Mouse (Mus musculus): ENCODE results near the gene Rufy4. TPM values are rescaled to one million over a fixed set of nuclear protein-coding genes. Genes with fewer than 3 reads are reported as not detected.

Gene Rufy4
- polyA plus RNA-seq, 1 experiment from 2014 or later: not detected

GRCm38 (mm10) chr1:74106214-74106613, 19.1 kb upstream of the Rufy4 start:
- Histone ChIP-seq H3K36me3 (replicated peaks) (no peaks in the 10 kb centered on the region), H3K4me3 (replicated peaks) (no peak overlapping the region), H3K9ac (no peak overlapping the region), H3K27ac (replicated peaks) (no peak overlapping the region), H3K27me3 (peaks cover 26% of the 10 kb centered on the region), H3K4me1 (replicated peaks) (no peaks in the 10 kb centered on the region), H3K9me3 (replicated peaks) (no peaks in the 10 kb centered on the region), H3K4me2 (no peak overlapping the region)
- WGBS (ENCODE audit: insufficient replicate concordance): 51% methylated on average over 6 of the region's 6 CpGs
- ATAC-seq (ENCODE audit: insufficient read depth): no peak

- Histone ChIP-seq H3K27ac (replicated peaks) (no peak overlapping the region), H3K4me1 (replicated peaks) (no peaks in the 10 kb centered on the region), H3K36me3 (replicated peaks) (no peaks in the 10 kb centered on the region), H3K9me3 (replicated peaks) (no peaks in the 10 kb centered on the region), H3K4me2 (no peak overlapping the region), H3K27me3 (peaks cover 10% of the 10 kb centered on the region; the same call in 1 of the 2 replicates), H3K9ac (no peak overlapping the region), H3K4me3 (replicated peaks) (no peak overlapping the region)
- no peak for ATAC-seq (ENCODE audit: insufficient read depth)
- 49% methylated on average over 4 of the region's 5 CpGs for WGBS (ENCODE audit: insufficient replicate concordance)
Measured at GRCm38 (mm10) chr1:74107931-74108618, 17.3 kb upstream of the Rufy4 start.

- H3K9me3 ChIP-seq (replicated peaks): no peaks in the 10 kb centered on the region
Measured at GRCm38 (mm10) chr1:74109670-74110069, 15.7 kb upstream of the Rufy4 start.

GRCm38 (mm10) chr1:74110932-74111695, 14.2 kb upstream of the Rufy4 start:
- WGBS (ENCODE audit: insufficient replicate concordance): 43% methylated on average over 8 of the region's 8 CpGs
- H3K27ac ChIP-seq (replicated peaks): no peak overlapping the region
- peaks cover 3% of the 10 kb centered on the region; the same call in 1 of the 2 replicates for H3K27me3 ChIP-seq
- no peaks in the 10 kb centered on the region for H3K4me1 ChIP-seq (replicated peaks)
- H3K36me3 ChIP-seq (replicated peaks): no peaks in the 10 kb centered on the region
- no peak overlapping the region for H3K4me2 ChIP-seq
- no peak for ATAC-seq (ENCODE audit: insufficient read depth)
- no peak overlapping the region for H3K4me3 ChIP-seq (replicated peaks)
- no peak overlapping the region for H3K9ac ChIP-seq
- no peaks in the 10 kb centered on the region for H3K9me3 ChIP-seq (replicated peaks)

More at GRCm38 (mm10) chr1:74109670-74110069, 15.7 kb upstream of the Rufy4 start:
- WGBS (ENCODE audit: insufficient replicate concordance): 39% methylated on average over 2 of the region's 2 CpGs
- no peak overlapping the region for H3K27ac ChIP-seq (replicated peaks)
- peaks cover 3% of the 10 kb centered on the region; the same call in 1 of the 2 replicates for H3K27me3 ChIP-seq
- H3K4me1 ChIP-seq (replicated peaks): no peaks in the 10 kb centered on the region
- no peak overlapping the region for H3K4me2 ChIP-seq
- no peak overlapping the region for H3K4me3 ChIP-seq (replicated peaks)
- ATAC-seq (ENCODE audit: insufficient read depth): no peak
- H3K36me3 ChIP-seq (replicated peaks): no peaks in the 10 kb centered on the region
- no peak overlapping the region for H3K9ac ChIP-seq

DNA sequence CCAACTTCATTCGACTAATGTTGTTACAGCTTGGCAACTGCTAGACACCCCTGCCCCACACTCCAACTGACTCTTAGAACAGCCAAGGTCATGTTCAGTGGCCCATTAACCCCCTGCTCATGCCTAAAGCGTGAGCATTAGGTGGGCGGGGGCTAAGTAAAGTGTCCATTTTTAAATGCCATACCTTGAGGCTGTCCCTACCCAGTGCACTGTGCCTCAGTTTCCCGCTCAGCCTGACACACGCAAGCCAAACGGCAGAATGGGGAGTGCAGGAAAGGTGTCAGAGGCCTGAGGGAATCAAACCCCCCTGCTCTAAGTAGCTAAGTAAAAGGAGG, 13.7 kb upstream of the Rufy4 start:
- Histone ChIP-seq H3K4me1 (replicated peaks) (no peaks in the 10 kb centered on the region), H3K4me3 (replicated peaks) (no peak overlapping the region), H3K27me3 (peaks cover 3% of the 10 kb centered on the region; the same call in 1 of the 2 replicates), H3K36me3 (replicated peaks) (no peaks in the 10 kb centered on the region), H3K9ac (no peak overlapping the region), H3K4me2 (no peak overlapping the region), H3K9me3 (replicated peaks) (no peaks in the 10 kb centered on the region), H3K27ac (replicated peaks) (no peak overlapping the region)
- no peak for ATAC-seq (ENCODE audit: insufficient read depth)
- 50% methylated on average over 6 of the region's 6 CpGs for WGBS (ENCODE audit: insufficient replicate concordance)

DNA sequence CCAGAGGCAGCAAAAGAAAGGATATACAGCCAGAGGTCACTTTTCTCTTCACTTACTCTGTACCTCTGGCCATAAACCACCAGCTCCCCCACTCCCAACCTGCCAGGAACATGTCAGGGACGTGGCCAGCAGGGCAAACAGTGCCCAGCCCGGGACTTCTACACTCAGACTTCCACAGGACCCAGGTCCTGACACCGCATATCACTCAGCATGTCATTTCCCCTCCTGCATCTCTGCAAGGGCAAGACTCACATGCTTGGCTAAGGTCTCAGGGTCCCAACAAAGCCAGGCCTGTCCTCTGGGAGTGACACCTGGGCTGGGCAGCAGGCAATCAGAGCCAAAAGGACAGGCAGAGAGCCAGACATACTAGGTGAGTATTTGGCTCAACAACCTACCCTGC, 12.3 kb upstream of the Rufy4 start:
- ATAC-seq (ENCODE audit: insufficient read depth): no peak

GRCm38 (mm10) chr1:74117876-74118275, 7.5 kb upstream of the Rufy4 start:
- 63% methylated on average over 6 of the region's 6 CpGs for WGBS (ENCODE audit: insufficient replicate concordance)
- Histone ChIP-seq H3K27ac (replicated peaks) (no peak overlapping the region), H3K9ac (no peak overlapping the region), H3K9me3 (replicated peaks) (no peaks in the 10 kb centered on the region), H3K27me3 (peaks cover 34% of the 10 kb centered on the region), H3K4me2 (no peak overlapping the region), H3K36me3 (replicated peaks) (no peaks in the 10 kb centered on the region), H3K4me3 (replicated peaks) (no peak overlapping the region), H3K4me1 (replicated peaks) (no peaks in the 10 kb centered on the region)
- ATAC-seq (ENCODE audit: insufficient read depth): no peak

More for the DNA sequence above, 12.3 kb upstream of the Rufy4 start:
- Histone ChIP-seq H3K9ac (no peak overlapping the region), H3K4me1 (replicated peaks) (no peaks in the 10 kb centered on the region), H3K4me3 (replicated peaks) (no peak overlapping the region), H3K27me3 (peaks cover 5% of the 10 kb centered on the region; the same call in 1 of the 2 replicates), H3K36me3 (replicated peaks) (no peaks in the 10 kb centered on the region), H3K4me2 (no peak overlapping the region), H3K27ac (replicated peaks) (no peak overlapping the region), H3K9me3 (replicated peaks) (no peaks in the 10 kb centered on the region)
- 57% methylated on average over 3 of the region's 3 CpGs for WGBS (ENCODE audit: insufficient replicate concordance)

GRCm38 (mm10) chr1:74119115-74119514, 6.2 kb upstream of the Rufy4 start:
- no peak for ATAC-seq (ENCODE audit: insufficient read depth)
- Histone ChIP-seq H3K27me3 (peaks cover 47% of the 10 kb centered on the region), H3K4me1 (replicated peaks) (peaks cover 3% of the 10 kb centered on the region; the same call in 1 of the 2 replicates), H3K9me3 (replicated peaks) (no peaks in the 10 kb centered on the region), H3K9ac (no peak overlapping the region), H3K4me3 (replicated peaks) (no peak overlapping the region), H3K27ac (replicated peaks) (no peak overlapping the region), H3K36me3 (replicated peaks) (no peaks in the 10 kb centered on the region), H3K4me2 (no peak overlapping the region)
- 48% methylated on average over 1 of the region's 1 CpGs for WGBS (ENCODE audit: insufficient replicate concordance)

GRCm38 (mm10) chr1:74121138-74121537, 4.2 kb upstream of the Rufy4 start:
- Histone ChIP-seq H3K27ac (replicated peaks) (no peak overlapping the region), H3K27me3 (peaks cover 66% of the 10 kb centered on the region), H3K4me2 (no peak overlapping the region), H3K4me1 (replicated peaks) (peaks cover 9% of the 10 kb centered on the region; the same call in 1 of the 2 replicates), H3K4me3 (replicated peaks) (no peak overlapping the region), H3K9me3 (replicated peaks) (no peaks in the 10 kb centered on the region), H3K36me3 (replicated peaks) (no peaks in the 10 kb centered on the region), H3K9ac (no peak overlapping the region)
- 38% methylated on average over 7 of the region's 7 CpGs for WGBS (ENCODE audit: insufficient replicate concordance)
- no peak for ATAC-seq (ENCODE audit: insufficient read depth)

DNA sequence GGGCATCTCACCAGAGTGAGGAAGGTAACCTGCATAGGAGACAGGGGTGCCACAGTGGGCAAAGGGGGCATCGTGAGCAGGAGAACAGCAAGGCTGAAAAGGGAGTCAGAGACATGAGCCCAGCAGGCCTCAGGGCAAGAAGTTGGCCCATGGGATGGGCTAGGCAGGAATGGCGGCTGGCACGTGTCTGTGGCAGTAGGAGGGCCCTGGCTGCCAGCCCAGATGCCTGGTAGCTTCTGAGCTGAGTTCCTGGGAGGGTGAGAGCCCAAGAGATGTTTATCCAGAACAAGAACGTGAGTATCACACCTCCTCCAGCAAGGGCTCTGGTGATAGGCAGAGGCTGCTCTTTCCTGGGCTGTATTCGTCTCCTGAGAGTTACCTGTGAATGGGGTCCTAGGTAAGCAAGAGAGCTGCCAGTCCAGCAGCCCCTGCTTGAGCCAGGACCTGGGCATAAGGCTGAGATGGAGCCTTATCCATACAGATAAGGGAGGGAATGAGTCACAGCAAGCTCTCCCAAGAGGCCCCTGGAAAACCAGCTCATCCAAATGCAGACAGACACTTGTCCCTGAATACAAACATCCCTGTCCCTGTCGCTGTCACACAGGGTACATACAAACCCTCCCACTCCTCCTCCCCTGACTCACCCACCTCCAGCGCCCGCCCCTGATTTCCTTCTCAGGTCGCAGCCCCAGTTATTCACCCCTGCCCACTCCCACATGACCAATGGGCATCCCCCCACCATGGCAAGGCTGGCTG, 3.3 kb upstream of the Rufy4 start:
- H3K27me3 ChIP-seq: peaks cover 69% of the 10 kb centered on the region

DNA sequence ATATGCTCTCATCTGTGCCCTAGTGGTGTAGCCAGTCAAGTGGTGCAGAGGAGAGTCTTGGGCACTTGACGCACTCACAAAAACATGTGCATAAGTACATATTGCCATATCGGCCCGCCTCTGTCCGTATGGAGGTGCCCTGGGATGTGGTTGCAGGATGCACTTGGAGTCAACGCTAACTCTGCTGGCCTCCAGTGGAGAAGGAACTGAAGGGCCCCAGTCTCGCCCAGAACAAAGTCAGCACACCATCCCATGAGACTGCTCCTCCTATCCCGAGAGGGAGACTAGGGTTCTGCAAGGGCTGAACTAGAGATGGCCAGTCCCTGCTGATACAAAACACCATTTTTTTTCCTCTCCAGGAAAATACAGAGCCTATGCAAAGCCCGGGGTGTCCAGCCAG, 2.1 kb upstream of the Rufy4 start:
- Histone ChIP-seq H3K4me2 (no peak overlapping the region), H3K4me1 (replicated peaks) (peaks cover 9% of the 10 kb centered on the region; the same call in 1 of the 2 replicates), H3K4me3 (replicated peaks) (no peak overlapping the region), H3K36me3 (replicated peaks) (no peaks in the 10 kb centered on the region), H3K27me3 (peaks cover 65% of the 10 kb centered on the region), H3K9me3 (replicated peaks) (no peaks in the 10 kb centered on the region), H3K27ac (replicated peaks) (no peak overlapping the region), H3K9ac (no peak overlapping the region)
- ATAC-seq (ENCODE audit: insufficient read depth): no peak
- WGBS (ENCODE audit: insufficient replicate concordance): 48% methylated on average over 8 of the region's 8 CpGs

More for the DNA sequence above, 3.3 kb upstream of the Rufy4 start:
- no peaks in the 10 kb centered on the region for H3K36me3 ChIP-seq (replicated peaks)
- H3K4me3 ChIP-seq (replicated peaks): no peak overlapping the region
- H3K9ac ChIP-seq: no peak overlapping the region
- H3K4me1 ChIP-seq (replicated peaks): peaks cover 9% of the 10 kb centered on the region; the same call in 1 of the 2 replicates
- H3K9me3 ChIP-seq (replicated peaks): no peaks in the 10 kb centered on the region
- no peak for ATAC-seq (ENCODE audit: insufficient read depth)
- WGBS (ENCODE audit: insufficient replicate concordance): 35% methylated on average over 9 of the region's 9 CpGs
- no peak overlapping the region for H3K27ac ChIP-seq (replicated peaks)
- no peak overlapping the region for H3K4me2 ChIP-seq

Data from liver, embryonic 15.5 days (tissue).